Mouse (Mus musculus) CH12.LX (cell line): ENCODE data around the gene Rabep1. TPM values are rescaled to one million over a fixed set of nuclear protein-coding genes. Genes with fewer than 3 reads are reported as not detected.

Experiments used
- DNase-seq: peaks from one replicate; pipeline ENCODE4 v3.0.0-alpha.2; 2013; ENCODE audit errors: extremely low read depth
- H3K27ac ChIP-seq: 2 replicates; pipeline ENCODE4 v1.5.1; 2012; ENCODE audit warnings: low read depth, mild to moderate bottlenecking, control low read depth, moderate library complexity; ENCODE audit not compliant: insufficient read depth
- H3K27me3 ChIP-seq: replicated peaks from 2 replicates; pipeline ENCODE3; 2012; ENCODE audit warnings: inconsistent platforms
- H3K36me3 ChIP-seq, 2 experiments: replicated peaks in 1 of 2; 2 replicates each; pipeline versions ENCODE3 to v1.6.1; 2012; ENCODE audit warnings: inconsistent platforms in 1 of 2, low read length in 1 of 2, mild to moderate bottlenecking in 1 of 2, mixed read lengths in 1 of 2, moderate library complexity in 1 of 2; ENCODE audit not compliant: control insufficient read depth in 1 of 2, insufficient read depth in 1 of 2
- H3K4me1 ChIP-seq, 2 experiments: 2 replicates each; pipeline ENCODE4 v1.6.1; 2012; ENCODE audit warnings: inconsistent platforms in 1 of 2, moderate library complexity in 1 of 2; ENCODE audit not compliant: insufficient read depth in 2 of 2, control insufficient read depth in 1 of 2
- H3K4me2 ChIP-seq: 2 replicates; pipeline ENCODE4 v1.6.1; 2012; ENCODE audit warnings: low read depth, mild to moderate bottlenecking, control low read depth; ENCODE audit not compliant: poor library complexity, insufficient read depth, severe bottlenecking
- H3K4me3 ChIP-seq, 3 experiments: fragments of 150-350 bp in 1 of 3; sonication (generic) in 1 of 3; replicated peaks in 1 of 3; 2 replicates each; pipeline versions ENCODE3 to v1.5.1; 2011 to 2012; ENCODE audit warnings: low read depth in 2 of 3, low read length in 2 of 3, mild to moderate bottlenecking in 2 of 3, moderate library complexity in 2 of 3, control low read depth in 1 of 3, improper control_type of control experiment in 1 of 3, inconsistent platforms in 1 of 3, mixed read lengths in 1 of 3; ENCODE audit not compliant: poor library complexity in 1 of 3
- H3K79me2 ChIP-seq: replicated peaks from 2 replicates; pipeline ENCODE4 v1.6.1; 2012; ENCODE audit warnings: mild to moderate bottlenecking, moderate library complexity; ENCODE audit not compliant: control insufficient read depth, poor library complexity, insufficient read depth, severe bottlenecking; ENCODE audit errors: extremely low read depth
- H3K9ac ChIP-seq: 2 replicates; pipeline ENCODE4 v1.6.1; 2012; ENCODE audit warnings: low read depth, mild to moderate bottlenecking, control low read depth, moderate library complexity; ENCODE audit not compliant: insufficient read depth
- H3K9me3 ChIP-seq: replicated peaks from 2 replicates; pipeline ENCODE3; 2012; ENCODE audit warnings: low read length, inconsistent platforms, mixed read lengths
- BHLHE40 ChIP-seq: IDR thresholded peaks from 2 replicates; pipeline ENCODE4 v1.6.1; 2011; ENCODE audit warnings: mild to moderate bottlenecking, low read depth, low read length, improper control_type of control experiment
- CHD1 ChIP-seq: IDR thresholded peaks from 2 replicates; pipeline ENCODE4 v1.6.1; 2012; ENCODE audit warnings: low read depth, low read length, improper control_type of control experiment, inconsistent platforms
- CHD2 ChIP-seq: IDR thresholded peaks from 2 replicates; pipeline ENCODE4 v1.6.1; 2011; ENCODE audit warnings: low read length, improper control_type of control experiment
- CTCF ChIP-seq, 2 experiments: IDR thresholded peaks in 1 of 2; conservative IDR thresholded peaks in 1 of 2; 2 replicates each; pipeline ENCODE4 v1.5.1; 2011 to 2012; ENCODE audit warnings: low read depth in 2 of 2, low read length in 2 of 2, improper control_type of control experiment in 1 of 2, inconsistent platforms in 1 of 2, mild to moderate bottlenecking in 1 of 2, moderate library complexity in 1 of 2
- E2F4 ChIP-seq: IDR thresholded peaks from 2 replicates; pipeline ENCODE4 v1.6.1; 2011; ENCODE audit warnings: low read depth, low read length, improper control_type of control experiment; ENCODE audit not compliant: insufficient replicate concordance
- ELF1 ChIP-seq: IDR thresholded peaks from 2 replicates; pipeline ENCODE4 v1.6.1; 2014; ENCODE audit warnings: low read depth, mild to moderate bottlenecking, inconsistent platforms, low read length, improper control_type of control experiment
- EP300 ChIP-seq: IDR thresholded peaks from 2 replicates; pipeline ENCODE4 v1.6.1; 2011; ENCODE audit warnings: low read length, improper control_type of control experiment
- ETS1 ChIP-seq: conservative IDR thresholded peaks from 2 replicates; pipeline ENCODE4 v1.6.1; 2012; ENCODE audit warnings: low read depth, mild to moderate bottlenecking, inconsistent platforms, low read length, improper control_type of control experiment, moderate library complexity
- GABPA ChIP-seq: IDR thresholded peaks from 2 replicates; pipeline ENCODE4 v1.6.1; 2012; ENCODE audit warnings: low read depth, low read length, improper control_type of control experiment, inconsistent platforms; ENCODE audit not compliant: insufficient replicate concordance
- HCFC1 ChIP-seq: IDR thresholded peaks from 2 replicates; pipeline ENCODE4 v1.6.1; 2012; ENCODE audit warnings: low read depth, mild to moderate bottlenecking, inconsistent platforms, low read length, improper control_type of control experiment
- IRF4 ChIP-seq: IDR thresholded peaks from 2 replicates; pipeline ENCODE4 v1.6.1; 2014; ENCODE audit warnings: low read depth, mild to moderate bottlenecking, inconsistent platforms, low read length, improper control_type of control experiment
- JUN ChIP-seq: IDR thresholded peaks from 2 replicates; pipeline ENCODE4 v1.6.1; 2011; ENCODE audit warnings: low read depth, mild to moderate bottlenecking, low read length, improper control_type of control experiment, moderate library complexity; ENCODE audit not compliant: insufficient read depth
- JUND ChIP-seq: conservative IDR thresholded peaks from 2 replicates; pipeline ENCODE4 v1.6.1; 2011; ENCODE audit warnings: low read depth, low read length, improper control_type of control experiment
- KAT2A ChIP-seq: IDR thresholded peaks from 2 replicates; pipeline ENCODE4 v1.6.1; 2012; ENCODE audit warnings: low read length, improper control_type of control experiment, inconsistent platforms; ENCODE audit not compliant: insufficient replicate concordance
- MAFK ChIP-seq: IDR thresholded peaks from 2 replicates; pipeline ENCODE4 v1.6.1; 2011; ENCODE audit warnings: low read length, improper control_type of control experiment; ENCODE audit not compliant: insufficient replicate concordance
- MAX ChIP-seq: IDR thresholded peaks from 2 replicates; pipeline ENCODE4 v1.6.1; 2011; ENCODE audit warnings: low read length, improper control_type of control experiment
- MAZ ChIP-seq: IDR thresholded peaks from 2 replicates; pipeline ENCODE4 v1.6.1; 2012; ENCODE audit warnings: low read depth, mild to moderate bottlenecking, inconsistent platforms, low read length, improper control_type of control experiment, moderate library complexity
- MEF2A ChIP-seq: IDR thresholded peaks from 2 replicates; pipeline ENCODE4 v1.6.1; 2014; ENCODE audit warnings: low read depth, mild to moderate bottlenecking, inconsistent platforms, low read length, improper control_type of control experiment, borderline replicate concordance
- MXI1 ChIP-seq: IDR thresholded peaks from 2 replicates; pipeline ENCODE4 v1.6.1; 2011; ENCODE audit warnings: mild to moderate bottlenecking, low read depth, low read length, improper control_type of control experiment
- MYC ChIP-seq: IDR thresholded peaks from 2 replicates; pipeline ENCODE4 v1.6.1; 2011; ENCODE audit warnings: low read depth, mild to moderate bottlenecking, improper control_type of control experiment, low read length
- NRF1 ChIP-seq: IDR thresholded peaks from 2 replicates; pipeline ENCODE4 v1.6.1; 2014; ENCODE audit warnings: low read depth, mild to moderate bottlenecking, inconsistent platforms, low read length, improper control_type of control experiment, moderate library complexity
- PAX5 ChIP-seq: IDR thresholded peaks from 2 replicates; pipeline ENCODE4 v1.6.1; 2012; ENCODE audit warnings: low read length, inconsistent platforms, mixed read lengths
- POLR2A ChIP-seq: IDR thresholded peaks from 2 replicates; pipeline ENCODE4 v1.6.1; 2011; ENCODE audit warnings: low read depth, mild to moderate bottlenecking, improper control_type of control experiment, low read length
- POLR2AphosphoS2 ChIP-seq: IDR thresholded peaks from 2 replicates; pipeline ENCODE4 v1.6.1; 2011; ENCODE audit warnings: low read depth, low read length, improper control_type of control experiment
- RAD21 ChIP-seq: IDR thresholded peaks from 2 replicates; pipeline ENCODE4 v1.6.1; 2011; ENCODE audit warnings: low read depth, mild to moderate bottlenecking, low read length, improper control_type of control experiment, moderate library complexity
- RCOR1 ChIP-seq: conservative IDR thresholded peaks from 2 replicates; pipeline ENCODE4 v1.6.1; 2012; ENCODE audit warnings: low read depth, mild to moderate bottlenecking, inconsistent platforms, low read length, improper control_type of control experiment
- SIN3A ChIP-seq: IDR thresholded peaks from 2 replicates; pipeline ENCODE4 v1.6.1; 2012; ENCODE audit warnings: low read length, improper control_type of control experiment, inconsistent platforms
- SMC3 ChIP-seq: IDR thresholded peaks from 2 replicates; pipeline ENCODE4 v1.6.1; 2011; ENCODE audit warnings: low read depth, low read length, improper control_type of control experiment
- TBP ChIP-seq: conservative IDR thresholded peaks from 2 replicates; pipeline ENCODE4 v1.6.1; 2011; ENCODE audit warnings: low read depth, low read length, improper control_type of control experiment
- TCF12 ChIP-seq: IDR thresholded peaks from 2 replicates; pipeline ENCODE4 v1.6.1; 2014; ENCODE audit warnings: low read depth, mild to moderate bottlenecking, inconsistent platforms, low read length, improper control_type of control experiment
- UBTF ChIP-seq: IDR thresholded peaks from 2 replicates; pipeline ENCODE4 v1.6.1; 2012; ENCODE audit warnings: low read depth, mild to moderate bottlenecking, inconsistent platforms, low read length, improper control_type of control experiment, moderate library complexity
- USF1 ChIP-seq: IDR thresholded peaks from 2 replicates; pipeline ENCODE4 v1.6.1; 2014; ENCODE audit warnings: low read depth, mild to moderate bottlenecking, inconsistent platforms, low read length, improper control_type of control experiment
- USF2 ChIP-seq: conservative IDR thresholded peaks from 2 replicates; pipeline ENCODE4 v1.6.1; 2011; ENCODE audit warnings: low read depth, low read length, improper control_type of control experiment
- ZC3H11A ChIP-seq: IDR thresholded peaks from 2 replicates; pipeline ENCODE4 v1.6.1; 2012; ENCODE audit warnings: low read depth, mild to moderate bottlenecking, inconsistent platforms, low read length, improper control_type of control experiment
- ZKSCAN1 ChIP-seq: IDR thresholded peaks from 2 replicates; pipeline ENCODE4 v1.6.1; 2012; ENCODE audit warnings: low read depth, inconsistent platforms, low read length, improper control_type of control experiment, borderline replicate concordance
- ZMIZ1 ChIP-seq: IDR thresholded peaks from 2 replicates; pipeline ENCODE4 v1.6.1; 2012; ENCODE audit warnings: low read depth, mild to moderate bottlenecking, inconsistent platforms, low read length, improper control_type of control experiment
- ZNF384 ChIP-seq: IDR thresholded peaks from 2 replicates; pipeline ENCODE4 v1.6.1; 2012; ENCODE audit warnings: low read depth, low read length, improper control_type of control experiment, inconsistent platforms
- dilution Hi-C: fragments of 300-500 bp; cut with MboI; formaldehyde crosslinking; loops from 2 replicates; pipeline ENCODE4 v1.14.3; 2020; ENCODE audit warnings: low sequenced_read_pairs; ENCODE audit not compliant: extremely low pct_unique_long_range_greater_than_20kb, extremely low pct_ligation_motif_present
- in situ Hi-C: fragments of 300-500 bp; cut with MboI; formaldehyde crosslinking; loops from 3 replicates; pipeline ENCODE4 v1.14.3; 2019; ENCODE audit warnings: low sequenced_read_pairs, low pct_ligation_motif_present, low pct_unique_long_range_greater_than_20kb, mixed read lengths
- polyA plus RNA-seq: library from polyadenylated mRNA; unstranded; fragments of >175 nt; gene quantifications from 2 replicates; pipeline ENCODE4 v1.2.1, GENCODE M21; 2012; ENCODE audit warnings: low read depth; ENCODE audit not compliant: insufficient read length
- total RNA-seq, 2 experiments: library from RNA; depleted of rRNA; stranded (reverse); fragments of 300-350 nt in 1 of 2; fragments of >200 nt in 1 of 2; gene quantifications; 2 replicates each; pipeline ENCODE4 v1.2.3; 2012 to 2014

The Rabep1 gene
- total RNA-seq (2012; rRNA removed) (22.3 and 23.8 TPM in 2 replicates), total RNA-seq (2014; rRNA removed) (26.1 and 33.4 TPM in 2 replicates), polyA plus RNA-seq (28.3 and 34.7 TPM in 2 replicates)

DNA sequence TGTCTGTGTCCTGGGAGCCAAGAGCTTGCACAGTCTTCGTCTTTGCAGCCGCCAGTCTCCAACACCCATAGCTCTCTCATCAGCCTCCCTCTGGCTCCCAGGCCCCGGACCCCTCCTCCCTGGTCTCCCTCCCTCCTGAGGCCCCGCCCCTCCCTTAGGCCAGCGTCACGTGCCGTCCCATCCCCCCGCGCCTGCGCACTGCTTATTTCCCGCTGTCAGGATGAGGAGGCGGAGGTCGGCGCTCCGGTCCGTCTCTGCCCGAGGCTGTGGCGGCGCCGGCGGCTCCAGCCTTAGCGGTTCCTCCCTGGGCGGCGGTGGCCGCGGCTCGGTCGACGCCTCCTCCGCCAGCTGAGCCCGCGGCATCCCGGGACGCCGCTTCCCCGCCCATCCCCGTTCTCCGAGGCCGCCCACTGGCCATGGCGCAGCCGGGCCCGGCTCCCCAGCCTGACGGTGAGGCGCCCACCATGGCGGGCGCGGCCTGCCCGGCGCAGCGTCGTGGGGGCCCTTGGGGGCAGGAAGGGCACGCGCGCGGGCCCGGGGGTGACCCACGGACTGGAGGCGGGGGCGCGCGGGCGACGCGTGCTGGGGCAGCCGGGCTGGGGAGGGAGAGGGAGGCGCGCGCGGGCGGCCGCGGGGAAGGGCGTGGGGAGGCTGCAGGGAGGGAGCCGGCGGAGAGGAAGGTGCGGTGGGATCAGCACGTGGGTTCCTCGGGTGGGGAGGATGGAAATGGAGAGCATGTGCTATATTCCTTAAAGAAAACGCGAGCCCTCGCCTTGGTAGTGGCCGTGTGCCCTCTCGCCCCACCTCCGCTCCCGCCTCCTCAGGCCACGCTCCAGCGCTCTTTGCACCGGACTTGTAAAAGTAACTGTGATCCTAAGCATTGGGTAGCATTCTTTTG lies at the start of gene Rabep1:
Gene Rabep1, plus strand, starts transcription at position 220 of the 898 bp plus-strand sequence.
- Histone ChIP-seq H3K79me2 (peaks cover 23% of the 10 kb centered on the region), H3K27ac (peak within 1 kb of the TSS; percentile 10; the same call in 1 of the 2 replicates), H3K9me3 (no peaks in the 10 kb centered on the region), H3K4me3 (peak within 1 kb of the TSS; percentile 66 to 86 (median 82)), H3K27me3 (peaks cover 7% of the 10 kb centered on the region), H3K36me3 (no peaks in the 10 kb centered on the region), H3K4me2 (peak within 1 kb of the TSS; percentile 95), H3K4me1 (peaks cover 3 to 44% of the 10 kb centered on the region in 2 experiments), H3K9ac (peak within 1 kb of the TSS; percentile 74)
- in situ Hi-C loops: no loop called here
- dilution Hi-C loops: no loop called here
- peak; percentile 95 for DNase-seq
- TF ChIP-seq PAX5 (no peak), POLR2A (peak; percentile 83), RCOR1 (peak; percentile 12; the same call in 1 of the 2 replicates), MAX (peak; percentile 86), MYC (peak; percentile 74), UBTF (peak; percentile 93), TBP (0 out of 2 replicates have a peak, but pooled peaks have one; percentile 23), ZNF384 (no peak), EP300 (no peak), BHLHE40 (peak; percentile 100), SIN3A (peak; percentile 85), POLR2AphosphoS2 (peak; percentile 62; the same call in 1 of the 2 replicates), ZMIZ1 (peak; percentile 78), ZKSCAN1 (no peak), ELF1 (peak; percentile 67), RAD21 (no peak), JUND (no peak), KAT2A (peak; percentile 48; the same call in 1 of the 2 replicates), GABPA (no peak), HCFC1 (peak; percentile 70), CHD2 (peak; percentile 75; the same call in 1 of the 2 replicates), NRF1 (peak; percentile 98), USF2 (peak; percentile 88), IRF4 (peak; percentile 53; the same call in 1 of the 2 replicates), ZC3H11A (no peak), MEF2A (peak; percentile 61; the same call in 1 of the 2 replicates), CTCF (conservative IDR thresholded peaks at IDR 0.05 in 1 of 2, IDR thresholded peaks at IDR 0.05 in 1 of 2; ENCODE audit: low read depth in 2 of 2, low read length in 2 of 2) (no peak), MAFK (no peak), SMC3 (peak; percentile 7; the same call in 1 of the 2 replicates), TCF12 (peak; percentile 98), E2F4 (no peak), ETS1 (0 out of 2 replicates have a peak, but pooled peaks have one; percentile 29), MAZ (peak; percentile 99), USF1 (peak; percentile 98), CHD1 (no peak; the same call in 1 of the 2 replicates), MXI1 (peak; percentile 73), JUN (no peak)
